Comparison of ENCODE assay signal across 19 mouse cellular contexts in genomic region chr17:48819703-48820102, GRCm38 (mm10).
"Had no signal": no experiment of that assay in that cellular context is flagged by ENCODE, and none has a peak within 500 bp of the region (broad histone marks: within the 10 kb centered on the region; RNA-seq: fewer than 3 reads in every experiment).

No protein-coding gene starts in this region.

- H3K9me3 ChIP-seq: limb, embryonic 15.5 days had no signal

- DNase-seq: kidney, adult 18-20 months; kidney, adult 9 months; kidney, postnatal 14 days; kidney, postnatal 4 days; layer of hippocampus, adult 9-11 months; liver, postnatal 0 days; midbrain, embryonic 14.5 days; right cerebral cortex, postnatal 14 days; right cerebral cortex, postnatal 4 days; thymus, adult 2 months; thymus, postnatal 14 days; thymus, postnatal 4 days had no signal

- H3K27me3 ChIP-seq: limb, embryonic 15.5 days had no signal

- H3K4me3 ChIP-seq: limb, embryonic 15.5 days had no signal

- H3K36me3 ChIP-seq: limb, embryonic 15.5 days had no signal

- H3K4me2 ChIP-seq: limb, embryonic 15.5 days; liver, embryonic 11.5 days; midbrain, embryonic 11.5 days had no signal

- H3K9ac ChIP-seq: limb, embryonic 15.5 days; liver, embryonic 14.5 days; liver, postnatal 0 days had no signal

- ATAC-seq: inflammation-experienced regulatory T-cells, adult 6 months; intestine, embryonic 16.5 days; liver, postnatal 0 days had no signal

- H3K27ac ChIP-seq: limb, embryonic 15.5 days; liver, embryonic 14.5 days; stomach, postnatal 0 days had no signal
